Mouse (Mus musculus) kidney, adult 10 weeks (tissue): ENCODE results near the gene Hmgb4. TPM values are rescaled to one million over a fixed set of nuclear protein-coding genes. Genes with fewer than 3 reads are reported as not detected.

ENCODE experiments used
- polyA plus RNA-seq: library from polyadenylated mRNA; stranded (reverse); fragments of 350-450 nt; fragmentation: Illumina TruSeq; extraction: RNeasy Lipid Tissue Mini Kit (QIAGEN cat#74804); gene quantifications from one replicate; pipeline ENCODE4 v1.2.3, GENCODE M21; 2014; ENCODE audit warnings: low read depth, low replicate concordance

The Hmgb4 gene
- polyA plus RNA-seq = not detected

GRCm38 (mm10) chr4:128260907-128261560 is at the start of gene Hmgb4:
Gene Hmgb4 (minus strand): TSS chr4:128260957.

